Mouse (Mus musculus): ENCODE results near the gene Hmg20a.

The Hmg20a gene

DNA sequence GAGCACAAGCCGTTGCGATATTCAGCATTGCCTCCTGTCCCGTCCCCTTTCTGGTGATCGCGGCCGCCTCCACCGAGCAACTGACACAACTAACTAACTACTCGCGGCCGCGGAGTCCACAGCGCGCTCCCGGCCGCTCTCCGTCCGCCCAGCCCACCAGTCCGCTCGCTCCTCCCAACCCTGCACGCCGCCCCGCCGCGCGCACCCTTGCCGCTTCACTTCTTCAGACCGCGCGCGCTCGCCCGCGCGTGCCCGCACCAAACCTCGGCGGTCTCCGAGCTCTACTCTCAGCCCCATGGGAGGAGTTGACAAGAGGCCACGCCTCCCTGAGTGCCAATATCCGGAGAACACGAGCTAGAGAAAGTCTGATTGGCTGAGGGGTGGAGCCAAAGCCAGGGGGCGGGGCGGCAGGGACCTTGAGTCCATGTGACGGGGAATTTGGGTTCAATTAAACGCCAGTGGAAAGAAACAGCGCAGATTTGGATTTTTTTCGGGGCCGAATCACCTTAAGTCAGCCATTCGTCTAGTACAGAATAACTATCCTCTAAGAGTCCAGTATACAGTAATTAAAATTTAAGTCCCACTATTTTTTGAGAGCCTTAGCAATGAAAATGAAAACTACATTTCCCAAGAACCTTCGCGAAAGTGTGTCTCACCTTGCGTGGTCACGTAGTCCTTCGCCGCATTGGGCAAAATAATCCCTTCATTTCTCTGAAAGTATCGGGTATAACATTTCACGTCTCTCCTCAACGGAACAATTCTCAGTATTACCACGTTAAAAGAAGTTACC is at the start of gene Hmg20a, which contains the start of gene Peak1:
Gene Hmg20a (plus strand): TSS at position 662 of the 790 bp plus-strand sequence.
Gene Peak1 (minus strand): TSS at position 120 of the 790 bp plus-strand sequence.
- DNase-seq (ENCODE audit: low read depth in 2 of 2, low spot score in 2 of 2) = peak; percentile 99 to 100

DNA sequence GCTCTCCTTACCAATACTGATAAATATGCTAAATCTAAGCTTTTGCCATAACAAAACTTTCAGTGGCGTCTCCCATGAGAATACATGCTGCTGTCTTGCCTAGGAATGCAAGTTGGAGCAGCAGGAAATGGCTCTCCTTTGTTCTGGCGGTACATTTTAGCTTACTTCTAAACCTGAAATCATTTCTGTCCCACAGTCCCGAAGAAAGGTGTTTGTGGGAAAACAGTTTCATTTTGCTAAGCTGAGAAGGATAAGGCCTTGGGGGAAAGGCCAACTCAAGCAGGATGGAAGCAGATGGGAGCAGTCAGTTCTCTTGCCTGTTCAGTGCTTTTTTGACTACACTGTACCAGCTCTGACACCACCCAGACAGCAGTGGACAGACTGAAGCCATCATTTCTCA is 49.6 kb upstream of the Hmg20a start:
- no peak for DNase-seq (ENCODE audit: low read depth in 2 of 2, low spot score in 2 of 2)

DNA sequence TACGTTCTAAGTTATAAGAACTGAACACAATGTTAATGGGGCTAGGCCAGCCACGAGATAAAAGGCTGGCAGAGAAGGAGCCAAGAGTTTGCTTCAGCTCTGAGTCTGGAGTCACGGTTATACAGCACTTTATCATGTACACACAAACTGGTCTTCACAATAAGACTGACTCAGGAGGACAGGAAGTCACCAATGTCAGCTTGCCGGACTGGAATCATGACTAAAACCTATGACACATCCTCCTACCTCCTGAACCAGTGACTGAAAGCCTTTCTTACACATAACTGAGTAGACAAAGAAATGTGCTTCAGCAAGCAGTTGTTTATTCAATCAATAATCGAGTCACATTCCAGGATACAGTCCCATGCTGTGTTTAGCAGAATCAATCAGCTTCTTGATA is 47.7 kb upstream of the Hmg20a start:
- DNase-seq (ENCODE audit: low read depth in 2 of 2, low spot score in 2 of 2) = no peak

GRCm38 (mm10) chr9:56374401-56374800 is 44.0 kb upstream of the Hmg20a start:
- no peak for DNase-seq (ENCODE audit: low read depth in 2 of 2, low spot score in 2 of 2)

GRCm38 (mm10) chr9:56382786-56383185 is 35.6 kb upstream of the Hmg20a start:
- DNase-seq (ENCODE audit: low read depth in 2 of 2, low spot score in 2 of 2) = no peak

- no peak for DNase-seq (ENCODE audit: low read depth in 2 of 2, low spot score in 2 of 2)
These were observed 25.6 kb upstream of the Hmg20a start for GRCm38 (mm10) chr9:56392857-56393256.

DNA sequence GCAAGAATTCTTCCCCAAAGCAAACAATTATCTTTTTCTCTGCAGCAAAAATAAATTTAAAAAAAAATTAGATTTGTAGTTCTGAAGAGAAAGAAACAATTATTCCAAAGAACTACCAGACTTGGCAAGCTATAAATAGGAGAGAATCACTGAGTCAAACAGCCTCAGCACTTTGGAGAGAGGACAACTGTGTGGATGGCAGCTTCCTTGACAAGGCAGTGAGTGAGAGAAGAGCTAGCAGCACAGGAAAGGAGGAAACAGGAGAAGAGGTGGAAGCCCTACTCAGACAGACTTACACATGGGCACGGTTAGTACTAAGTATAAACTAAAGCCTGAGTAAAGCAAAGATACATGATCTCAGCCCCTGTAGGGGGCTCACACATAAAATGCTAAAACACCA is 22.1 kb upstream of the Hmg20a start:
- no peak for DNase-seq (ENCODE audit: low read depth in 2 of 2, low spot score in 2 of 2)

- DNase-seq (ENCODE audit: low read depth in 2 of 2, low spot score in 2 of 2) = no peak
These were observed 13.8 kb upstream of the Hmg20a start for GRCm38 (mm10) chr9:56404619-56405018.

DNA sequence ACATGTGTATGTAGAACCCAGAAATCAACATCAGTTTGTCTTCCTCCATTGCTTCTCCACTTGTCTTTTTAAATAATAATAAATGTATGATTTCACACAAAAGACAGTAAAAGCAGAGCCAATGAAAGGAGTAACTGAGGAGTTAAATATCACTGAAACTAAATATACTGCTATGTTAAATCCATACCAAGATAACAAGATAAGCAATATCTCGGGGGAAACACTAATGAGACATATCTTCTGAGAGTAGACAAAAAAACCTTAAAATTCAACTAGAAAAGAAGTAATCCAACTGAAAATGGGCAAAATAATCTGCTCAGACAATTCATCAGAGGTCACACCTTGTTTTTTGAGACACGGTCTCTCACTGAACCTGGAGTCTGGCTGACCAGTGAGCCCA is 8.5 kb upstream of the Hmg20a start:
- DNase-seq (ENCODE audit: low read depth in 2 of 2, low spot score in 2 of 2) = no peak

- no peak for DNase-seq (ENCODE audit: low read depth in 2 of 2, low spot score in 2 of 2)
These were observed 5.7 kb upstream of the Hmg20a start for GRCm38 (mm10) chr9:56412716-56413115.

DNA sequence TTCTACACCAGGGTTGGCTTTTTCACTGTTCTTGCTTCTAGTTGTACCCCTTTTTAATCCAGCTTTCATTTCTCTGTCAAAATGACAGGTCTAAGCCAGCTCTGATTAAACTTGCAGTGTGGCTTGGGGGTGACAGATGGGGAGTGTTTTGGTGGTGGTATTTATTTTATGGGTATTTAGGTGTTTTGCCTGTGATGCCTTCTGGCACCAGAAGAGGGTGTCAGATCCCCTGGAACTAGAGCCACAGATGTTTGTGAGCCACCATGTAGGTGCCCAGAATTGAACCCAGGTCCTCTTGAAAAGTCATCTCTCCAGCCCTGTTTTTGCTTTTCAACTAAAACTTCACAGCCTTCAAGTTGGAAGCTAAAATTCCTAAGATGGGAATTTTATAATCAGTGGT is 4.1 kb upstream of the Hmg20a start:
- DNase-seq (ENCODE audit: low read depth in 2 of 2, low spot score in 2 of 2) = peak in 1 of 2 experiments; percentile 25

DNA sequence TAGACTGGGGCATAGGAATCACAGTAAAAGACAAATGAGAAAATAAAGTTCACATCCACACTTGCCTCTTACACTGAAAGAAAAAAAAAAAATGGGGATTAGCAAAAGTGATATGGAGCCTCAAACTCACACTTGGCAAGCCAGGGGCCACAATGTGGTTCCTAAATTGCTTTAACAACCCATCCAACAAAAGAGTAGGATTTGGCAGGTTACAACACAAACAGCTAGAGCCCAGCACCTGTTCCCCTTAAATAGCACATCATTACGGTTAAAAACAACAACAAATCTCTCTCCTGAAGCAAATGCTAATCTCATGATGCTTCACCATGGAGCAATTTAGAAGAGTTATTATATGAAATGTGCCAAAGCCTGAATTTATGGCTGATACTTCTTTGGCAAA is 3.0 kb upstream of the Hmg20a start:
- DNase-seq (ENCODE audit: low read depth in 2 of 2, low spot score in 2 of 2) = no peak

- DNase-seq (ENCODE audit: low read depth in 2 of 2, low spot score in 2 of 2) = no peak
These were observed 2.3 kb upstream of the Hmg20a start for GRCm38 (mm10) chr9:56415935-56416607.

DNA sequence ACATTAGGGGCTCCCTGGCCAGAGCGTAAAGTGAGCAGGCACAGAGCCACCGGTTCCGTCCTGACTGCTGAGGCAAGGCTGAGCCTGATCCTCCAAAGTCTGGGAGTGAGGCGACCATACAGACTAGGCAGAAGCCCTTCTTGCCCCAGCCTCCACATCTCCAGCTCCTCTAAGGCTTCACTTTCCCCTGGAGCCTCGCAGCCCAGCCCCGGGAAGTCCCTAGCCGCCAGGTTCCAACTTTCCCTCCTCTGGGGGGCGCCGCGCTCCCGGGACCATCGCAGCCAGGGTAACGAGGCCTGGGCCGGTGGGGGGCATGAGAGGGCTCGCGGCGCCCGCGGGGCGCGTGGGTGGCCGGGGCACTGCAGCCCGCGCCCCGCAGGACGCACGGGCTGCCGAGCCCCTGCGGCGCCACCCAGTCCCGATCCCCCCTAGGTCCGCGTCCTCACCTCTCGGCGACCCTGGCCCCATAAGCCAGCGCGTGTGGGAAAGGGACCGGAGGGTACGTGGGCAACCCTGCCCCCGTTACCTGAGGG is 928 bp upstream of the Hmg20a start:
- DNase-seq (ENCODE audit: low read depth in 2 of 2, low spot score in 2 of 2) = peak; percentile 86 to 90

DNA sequence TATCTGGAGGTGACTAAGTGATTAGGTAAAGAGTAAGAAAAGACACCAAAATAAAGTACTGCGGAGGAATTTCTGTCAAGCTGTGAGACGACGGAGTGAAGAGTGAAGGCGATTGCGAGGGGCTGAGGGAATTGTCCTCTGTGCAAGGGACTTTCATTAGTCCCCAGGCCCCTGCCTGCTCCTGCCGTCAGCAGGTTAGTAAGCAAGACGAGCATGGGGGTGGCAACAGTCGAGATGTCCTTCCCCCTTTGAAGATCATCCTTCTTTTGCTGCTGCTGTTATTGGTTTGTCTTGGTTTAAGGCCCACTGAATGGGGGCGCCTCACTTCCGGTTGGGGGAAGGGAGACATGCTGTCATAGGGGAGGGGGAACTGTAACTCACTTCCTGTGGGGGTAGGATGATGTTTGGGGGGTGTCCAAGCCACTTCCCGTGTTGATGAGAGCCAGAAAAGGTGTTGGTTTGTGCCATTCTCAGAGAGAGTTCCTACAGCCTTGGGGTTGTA is 380 bp downstream of the Hmg20a start:
- DNase-seq (ENCODE audit: low read depth in 2 of 2, low spot score in 2 of 2) = peak; percentile 93 to 96

DNA sequence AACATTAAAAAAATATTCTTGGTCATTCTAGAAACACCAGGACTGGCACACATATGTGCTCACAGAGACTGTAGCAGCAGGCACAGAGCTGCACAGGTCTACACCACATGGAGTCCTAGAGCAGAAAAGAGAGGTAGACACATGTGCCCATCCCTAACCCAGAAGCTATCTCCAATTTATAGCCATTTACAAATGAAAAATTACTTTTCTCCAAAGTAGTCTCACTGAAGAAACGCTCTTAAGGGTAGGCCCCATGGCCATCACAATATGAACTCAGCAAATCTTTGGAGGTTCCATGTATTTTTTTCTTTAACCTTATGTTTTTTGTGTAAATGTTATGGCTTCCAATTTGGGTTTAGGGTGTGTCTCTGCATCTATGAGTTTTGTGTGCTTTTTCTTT is 1.8 kb downstream of the Hmg20a start:
- DNase-seq (ENCODE audit: low read depth in 2 of 2, low spot score in 2 of 2) = no peak

DNA sequence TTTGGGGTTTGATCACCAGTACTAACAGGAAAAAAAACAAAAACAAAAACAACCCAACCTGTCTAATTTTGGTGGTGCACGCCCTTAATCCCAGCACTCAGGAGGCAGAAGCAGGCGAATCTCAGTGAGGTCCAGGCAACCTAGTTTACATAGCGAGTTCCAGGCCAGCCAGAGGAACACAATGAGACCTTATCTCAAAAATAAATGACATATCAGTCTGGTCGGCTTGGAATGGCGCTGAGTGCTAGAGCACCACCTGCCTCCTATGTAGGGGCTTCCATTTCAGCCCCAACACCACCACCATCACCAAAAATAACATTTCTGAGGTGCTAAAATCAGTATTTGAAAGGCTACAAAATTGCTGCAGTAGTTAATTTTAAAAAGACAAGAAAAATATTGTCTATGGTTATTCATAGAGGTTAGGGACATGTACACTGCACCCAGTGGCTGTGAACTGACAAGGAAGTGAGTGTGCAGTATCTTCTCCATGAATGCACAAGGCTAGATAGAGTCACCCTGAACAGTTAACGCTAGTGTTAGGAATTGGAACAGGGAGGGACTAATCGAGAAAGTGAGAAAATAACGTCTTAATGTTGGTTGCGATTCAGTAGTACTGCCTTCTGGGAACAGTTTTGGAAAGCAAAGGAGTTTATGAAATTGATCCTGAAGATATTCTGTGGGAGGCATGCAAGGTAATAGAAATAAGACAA is 2.6 kb downstream of the Hmg20a start:
- no peak for DNase-seq (ENCODE audit: low read depth in 2 of 2, low spot score in 2 of 2)

DNA sequence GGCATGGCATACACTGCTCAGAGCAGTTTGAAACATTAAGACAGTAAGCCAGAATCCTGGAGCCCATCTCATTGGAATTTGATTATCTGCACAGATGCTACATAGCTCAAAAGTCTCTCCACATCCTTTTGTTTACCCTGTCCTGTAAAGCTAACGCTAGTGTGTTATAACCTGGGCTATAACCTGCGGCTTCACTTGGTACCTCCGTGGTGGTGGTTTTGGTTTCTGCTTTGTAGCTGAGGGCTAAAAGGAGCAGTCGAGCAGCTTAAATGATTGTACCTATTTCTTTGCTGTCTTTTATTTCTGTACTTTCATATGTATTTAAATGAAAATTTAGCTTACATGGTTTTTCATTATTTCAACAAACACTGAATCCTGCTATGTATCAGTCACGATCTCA is 3.6 kb downstream of the Hmg20a start:
- DNase-seq (ENCODE audit: low read depth in 2 of 2, low spot score in 2 of 2) = peak; percentile 27 to 55

GRCm38 (mm10) chr9:56424861-56425260 is 6.5 kb downstream of the Hmg20a start:
- no peak for DNase-seq (ENCODE audit: low read depth in 2 of 2, low spot score in 2 of 2)

GRCm38 (mm10) chr9:56435821-56436526 is 17.6 kb downstream of the Hmg20a start:
- no peak for DNase-seq (ENCODE audit: low read depth in 2 of 2, low spot score in 2 of 2)

Measured in CD8-positive naive resting alpha-beta T cell, adult 2 months (primary cell).